Mouse (Mus musculus): ENCODE measurements around the gene Prpf40b. TPM values are rescaled to one million over a fixed set of nuclear protein-coding genes. Genes with fewer than 3 reads are reported as not detected.
A peak's percentile ranks its signal among the peaks of the same experiment; 100 is the strongest.

The Prpf40b gene
- total RNA-seq, 4 experiments from 2014 or later = 87.9 to 95.7 (median 93.4) TPM

- DNase-seq (ENCODE audit: low spot score in 2 of 2) = no peak
Observed at GRCm38 (mm10) chr15:99332111-99332510, 37.2 kb downstream of the Prpf40b start.

DNA sequence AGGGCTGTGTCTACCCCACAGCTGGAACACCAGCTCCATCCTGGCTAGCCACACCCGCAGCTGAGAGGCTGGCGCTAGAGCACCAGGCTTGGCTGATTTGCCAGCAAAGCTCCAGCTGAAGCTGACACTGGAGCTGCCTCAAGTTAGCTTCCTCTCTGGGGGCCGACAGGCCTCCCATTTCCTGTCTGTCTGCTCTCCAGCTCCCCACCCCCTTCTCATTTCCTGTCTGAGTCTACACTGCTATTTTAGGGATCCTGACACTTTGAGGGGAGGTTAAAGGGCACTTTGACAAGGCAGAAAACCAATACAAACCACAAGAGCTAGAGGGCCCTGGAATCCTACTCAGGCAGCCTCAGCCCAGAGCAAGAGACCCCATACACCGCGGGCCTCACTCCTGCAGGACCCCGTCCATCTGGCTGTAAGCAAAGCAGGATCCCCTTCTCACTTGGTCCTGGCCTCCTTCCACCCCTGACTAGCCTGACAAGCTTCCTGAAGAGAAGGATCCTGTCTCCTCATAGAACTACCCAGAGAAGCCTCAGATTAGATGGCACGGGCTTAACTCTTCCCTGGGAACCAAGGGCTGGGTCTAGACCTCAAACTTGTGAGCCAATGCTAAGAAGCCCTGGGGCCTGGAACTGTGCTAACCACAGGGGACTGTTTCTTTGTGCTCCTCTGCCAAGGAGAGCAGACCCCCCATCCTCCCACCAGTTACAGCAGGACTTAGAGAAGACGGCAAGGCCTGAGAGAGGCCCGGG lies 38.2 kb downstream of the Prpf40b start:
- DNase-seq (ENCODE audit: low spot score in 2 of 2) = no peak

DNA sequence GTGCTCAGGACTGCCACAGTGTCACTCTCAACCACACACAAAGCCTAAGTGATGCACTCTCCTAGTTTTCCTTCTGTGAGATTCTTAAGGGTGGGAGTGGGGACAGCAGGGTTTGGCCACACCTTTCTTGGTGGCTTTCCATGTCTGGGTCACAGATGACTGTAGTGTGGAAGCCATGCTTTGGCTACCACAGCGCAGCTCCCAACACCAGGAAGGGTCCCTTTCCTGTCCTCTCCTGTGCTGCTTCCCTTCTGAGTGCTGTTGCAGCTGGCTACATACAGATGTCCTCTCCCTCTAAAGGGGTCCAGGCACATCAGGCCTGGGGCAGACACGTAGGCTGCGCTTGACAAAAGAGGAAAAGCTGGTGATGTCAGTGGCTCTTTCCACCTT lies 38.8 kb downstream of the Prpf40b start:
- DNase-seq (ENCODE audit: low spot score in 2 of 2) = no peak

GRCm38 (mm10) chr15:99334500-99334899 lies 39.6 kb downstream of the Prpf40b start:
- DNase-seq (ENCODE audit: low spot score in 2 of 2) = no peak

DNA sequence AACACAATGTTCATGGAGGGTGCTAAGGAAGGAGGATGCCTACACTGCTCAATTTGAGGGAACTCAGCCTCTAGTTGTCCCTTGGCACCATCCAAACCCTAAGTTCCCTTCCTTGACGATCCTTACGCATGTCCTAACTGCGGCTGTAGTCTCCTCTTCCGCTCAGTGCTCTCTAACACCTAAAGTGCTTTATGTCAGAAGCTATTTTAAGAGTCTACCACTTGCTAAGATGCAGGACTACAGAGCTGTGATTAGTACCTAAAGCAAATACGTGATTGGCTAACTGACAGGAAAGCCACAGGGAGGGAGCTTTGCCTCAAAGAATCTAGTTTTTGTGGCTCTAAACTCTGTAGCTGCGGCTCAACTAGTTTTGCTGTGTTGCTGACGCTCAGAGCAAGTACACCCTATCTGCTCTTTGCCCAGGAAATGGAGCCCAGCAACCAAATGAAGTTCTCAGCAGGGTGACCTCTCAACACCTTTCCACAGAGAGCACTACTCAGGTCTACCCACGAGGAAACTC lies 41.0 kb downstream of the Prpf40b start:
- DNase-seq (ENCODE audit: low spot score in 2 of 2) = no peak

GRCm38 (mm10) chr15:99338916-99339315 lies 44.0 kb downstream of the Prpf40b start:
- DNase-seq (ENCODE audit: low spot score in 2 of 2) = no peak

DNA sequence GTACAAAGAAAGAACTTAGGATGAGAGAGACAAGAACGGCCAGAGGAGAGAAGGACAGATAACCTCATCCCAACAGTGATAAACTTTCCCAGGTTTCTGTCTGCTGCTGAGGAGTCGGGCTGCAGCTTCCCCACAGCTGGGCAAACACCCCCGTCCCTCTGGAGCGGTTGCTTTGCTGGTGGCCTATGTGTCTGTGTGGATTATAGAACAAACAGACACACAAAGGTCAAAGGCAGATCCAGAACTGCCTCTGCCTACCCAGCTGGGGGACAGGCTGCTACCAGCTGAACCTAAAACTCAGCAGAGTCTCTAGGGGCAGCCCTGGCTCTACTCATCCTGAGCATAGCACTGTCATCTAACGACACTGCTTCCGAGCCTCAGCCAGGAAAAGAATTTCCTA lies 44.8 kb downstream of the Prpf40b start:
- no peak for DNase-seq (ENCODE audit: low spot score in 2 of 2)

DNA sequence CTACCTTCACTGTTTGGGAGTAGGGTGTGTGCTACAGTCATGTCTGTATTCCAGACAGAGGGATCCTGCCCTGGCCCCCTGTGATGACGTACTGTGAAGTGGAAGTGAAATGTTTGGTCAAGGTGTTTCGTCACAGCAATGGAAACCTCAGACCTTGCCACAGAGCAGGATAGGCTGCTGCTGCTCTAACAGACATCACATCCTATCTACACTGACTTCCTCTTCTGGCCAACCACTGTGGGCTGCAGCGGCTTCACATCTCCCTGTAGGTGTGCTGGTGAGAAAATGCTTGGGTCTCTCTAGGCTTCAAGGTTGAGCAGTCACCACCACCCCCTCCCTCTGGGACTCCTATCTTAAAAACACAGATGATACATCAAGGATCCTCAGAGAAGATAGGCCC lies 46.2 kb downstream of the Prpf40b start:
- no peak for DNase-seq (ENCODE audit: low spot score in 2 of 2)

DNA sequence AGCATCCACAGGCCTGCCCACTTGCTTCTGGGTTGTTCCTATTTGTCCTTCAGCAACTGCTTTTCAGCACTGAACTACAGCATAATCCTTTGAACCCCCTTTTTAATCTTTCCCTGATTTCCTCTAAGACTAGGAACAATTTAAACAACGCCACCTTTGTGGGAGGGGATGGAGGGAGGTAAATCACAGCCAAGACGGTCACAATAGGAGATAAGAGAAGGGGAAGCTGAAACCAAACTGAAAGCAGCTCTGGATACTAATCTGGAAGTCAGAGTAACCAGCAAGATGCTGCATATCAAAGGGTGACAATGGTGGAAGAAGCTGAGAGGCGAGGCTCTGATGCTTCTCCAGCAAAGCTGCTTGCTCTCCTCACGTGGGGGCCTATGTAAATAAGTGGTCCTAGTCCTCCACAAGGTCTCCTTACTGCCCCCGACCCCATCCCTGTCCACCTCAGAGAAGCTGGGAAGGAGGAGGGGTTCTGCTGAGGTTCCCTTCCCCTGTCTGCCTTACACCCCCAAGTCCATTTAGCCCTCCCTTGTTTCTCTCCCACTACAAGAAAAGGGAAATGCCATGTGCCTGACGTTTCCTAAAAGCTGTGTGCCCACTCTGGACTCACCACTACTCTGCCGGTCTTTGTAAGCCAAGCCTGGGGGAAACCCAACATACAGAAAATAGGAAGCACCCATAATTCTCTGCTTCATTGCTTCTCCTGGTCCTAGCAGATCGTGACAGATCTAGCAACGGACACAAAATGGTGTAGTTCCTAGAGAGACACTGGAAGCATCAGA lies 47.5 kb downstream of the Prpf40b start:
- no peak for DNase-seq (ENCODE audit: low spot score in 2 of 2)

- DNase-seq (ENCODE audit: low spot score in 2 of 2) = peak; percentile 28 to 84
Observed at GRCm38 (mm10) chr15:99343414-99344147, 48.7 kb downstream of the Prpf40b start.

DNA sequence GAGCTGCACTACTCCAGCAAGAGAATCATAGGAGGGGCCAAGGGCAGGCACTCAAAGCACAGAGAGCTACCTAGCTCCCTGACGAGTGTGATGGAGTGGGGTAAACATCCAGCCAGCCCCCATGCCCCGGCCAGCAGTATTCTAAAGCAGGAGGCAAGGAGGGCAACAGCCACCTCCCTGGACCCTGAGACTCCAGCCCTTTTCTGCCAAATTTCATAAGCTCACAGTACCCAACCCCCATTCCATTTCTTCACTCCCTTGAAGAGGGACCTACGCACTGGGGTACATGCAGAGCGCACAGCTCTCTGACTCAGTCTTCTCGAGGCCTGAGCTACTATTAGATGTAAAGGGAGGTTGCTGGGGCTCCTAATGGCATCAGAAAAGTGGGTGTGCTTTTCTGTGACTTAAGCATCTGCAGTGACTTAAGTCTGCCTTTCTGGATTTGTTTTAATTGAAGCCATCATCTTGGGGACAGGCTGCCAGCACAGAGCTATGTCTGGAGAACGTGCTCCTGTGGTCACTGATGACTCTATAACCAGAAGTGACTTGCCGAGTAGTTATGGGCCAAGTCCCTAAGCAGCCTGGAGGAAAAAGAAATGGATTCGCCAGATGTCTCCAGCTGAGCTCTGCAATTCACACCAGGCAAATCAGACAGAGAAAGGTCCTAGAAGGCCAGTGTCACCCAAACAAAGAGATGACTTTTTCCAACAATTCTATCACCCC lies 49.4 kb downstream of the Prpf40b start:
- DNase-seq (ENCODE audit: low spot score in 2 of 2) = no peak

DNA sequence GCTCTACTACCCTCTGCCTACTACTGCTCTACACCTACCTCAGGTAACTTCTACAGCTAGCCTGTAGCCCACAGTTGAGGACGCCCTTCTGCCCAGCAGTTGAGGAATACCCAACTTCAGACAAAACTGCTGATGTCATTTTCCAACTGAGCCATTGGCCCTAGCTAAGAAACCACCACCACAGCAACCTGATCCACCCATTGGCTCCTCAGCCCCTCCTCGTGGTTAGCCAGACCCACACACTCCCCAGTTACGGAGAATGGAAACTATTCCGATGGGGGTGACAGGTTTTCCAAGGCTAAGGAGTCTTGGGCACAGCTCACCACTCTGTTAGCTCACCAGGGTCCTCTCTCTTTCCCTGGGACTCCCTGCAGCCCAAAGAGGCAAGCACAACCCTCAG lies 50.1 kb downstream of the Prpf40b start:
- no peak for DNase-seq (ENCODE audit: low spot score in 2 of 2)

- no peak for DNase-seq (ENCODE audit: low spot score in 2 of 2)
Observed at GRCm38 (mm10) chr15:99351610-99352009, 56.7 kb downstream of the Prpf40b start.

GRCm38 (mm10) chr15:99352306-99352705 lies 57.4 kb downstream of the Prpf40b start:
- DNase-seq (ENCODE audit: low spot score in 2 of 2) = no peak

GRCm38 (mm10) chr15:99355660-99356059 lies 60.8 kb downstream of the Prpf40b start:
- no peak for DNase-seq (ENCODE audit: low spot score in 2 of 2)

DNA sequence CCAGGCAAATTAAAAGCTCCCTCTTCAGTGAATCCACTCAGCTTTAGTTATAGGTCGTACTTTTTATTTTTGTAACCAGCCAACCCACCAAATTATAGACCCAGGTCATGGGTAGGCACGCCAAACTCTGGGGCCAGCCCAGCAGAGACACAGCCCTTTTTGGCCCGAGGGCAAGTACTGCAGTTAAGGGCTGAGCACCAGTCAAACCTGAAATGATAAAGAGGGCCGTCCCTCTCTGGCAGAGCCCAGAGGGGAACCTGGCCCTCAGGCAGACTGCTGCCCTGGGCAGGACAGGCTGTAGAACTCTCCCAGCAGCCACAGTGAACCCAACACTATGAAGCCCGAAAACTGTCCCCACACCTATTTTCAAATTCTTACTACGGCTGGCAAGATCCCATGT lies 61.6 kb downstream of the Prpf40b start:
- no peak for DNase-seq (ENCODE audit: low spot score in 2 of 2)

DNA sequence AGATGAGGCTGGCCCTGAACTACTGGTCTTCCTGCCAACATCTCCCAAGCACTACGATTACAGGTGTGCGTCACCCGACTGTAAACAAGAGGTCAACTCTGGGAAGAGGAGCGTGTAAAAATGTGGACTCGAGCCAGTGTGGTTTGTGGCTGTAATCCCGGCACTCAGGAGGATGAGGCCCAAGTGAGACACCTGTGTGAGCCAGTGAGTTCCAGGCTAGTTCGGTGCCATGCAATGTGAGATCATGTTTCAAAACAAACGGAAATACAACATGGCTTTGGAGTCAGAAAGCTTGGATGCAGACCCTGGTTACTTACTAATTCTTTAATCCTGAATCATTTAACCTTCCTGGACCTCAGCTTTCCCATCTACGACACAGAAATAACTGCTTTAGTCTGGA lies 64.1 kb downstream of the Prpf40b start:
- DNase-seq (ENCODE audit: low spot score in 2 of 2) = no peak

DNA sequence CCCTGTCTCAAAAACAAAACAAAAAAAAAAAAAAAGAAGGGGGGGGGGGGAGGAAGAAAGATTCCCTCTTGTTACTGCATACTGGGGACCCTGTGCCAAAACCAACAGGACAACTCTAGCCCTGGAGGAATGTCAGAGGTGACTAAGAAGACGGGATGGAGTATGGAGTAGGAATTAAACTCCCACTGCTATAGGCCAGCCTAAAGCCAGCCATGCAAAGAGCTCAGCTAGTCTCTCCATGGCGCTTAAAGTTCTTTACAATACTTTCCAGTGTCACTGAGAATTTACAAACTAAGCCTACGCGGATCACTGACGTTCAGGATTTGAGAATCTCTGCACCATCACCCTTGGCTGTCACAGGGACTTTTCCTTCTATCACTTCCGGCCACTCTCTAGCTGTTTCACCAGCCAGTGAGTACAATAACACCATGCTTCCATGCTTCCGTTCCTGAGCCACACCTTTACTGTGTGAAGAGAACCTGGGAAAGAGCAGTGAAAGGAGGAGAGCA lies 69.2 kb downstream of the Prpf40b start:
- no peak for DNase-seq (ENCODE audit: low spot score in 2 of 2)

DNA sequence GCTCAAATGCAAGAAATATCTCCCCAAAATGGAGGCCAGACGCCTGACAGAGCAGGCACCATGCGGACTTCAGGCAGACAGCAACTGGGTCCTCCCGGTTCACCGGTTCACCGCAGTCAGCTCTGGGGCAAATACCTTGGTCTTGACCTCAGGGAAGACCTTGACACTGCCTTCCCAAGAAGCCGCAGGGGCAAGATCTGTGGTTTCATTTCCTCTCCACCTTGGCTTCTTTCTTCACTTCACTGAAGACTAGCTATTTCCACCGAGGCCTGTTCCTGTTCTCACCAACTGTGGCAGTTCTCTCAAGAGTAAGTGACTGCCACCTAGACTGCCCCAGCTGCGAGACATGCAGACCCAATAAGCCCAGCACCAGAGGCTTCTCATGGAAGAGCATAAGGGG lies 70.0 kb downstream of the Prpf40b start:
- DNase-seq (ENCODE audit: low spot score in 2 of 2) = no peak

All from left cerebral cortex, adult 8-10 months (tissue).